10 mouse cellular contexts compared by ENCODE assay signal in genomic region chr4:88727324-88727723, GRCm38 (mm10). TPM values are rescaled to one million over a fixed set of nuclear protein-coding genes. Genes with fewer than 3 reads are reported as not detected.
DNase-seq lines count a peak whose midpoint lies in the region; ATAC-seq and TF ChIP-seq lines count a peak whose summit lies in the region.
"Had no signal": no experiment of that assay in that cellular context is flagged by ENCODE, and none has a peak within 500 bp of the region (broad histone marks: within the 10 kb centered on the region; RNA-seq: fewer than 3 reads in every experiment).

No protein-coding gene starts in this region.

- WGBS in hindbrain, postnatal 0 days, result 0% methylated on average over 1 of the region's 1 CpGs
- 6% methylated on average over 1 of the region's 1 CpGs for WGBS in hindbrain, embryonic 12.5 days
- WGBS in lung, embryonic 15.5 days, result 0% methylated on average over 1 of the region's 1 CpGs
- 0% methylated on average over 1 of the region's 1 CpGs for WGBS in forebrain, embryonic 12.5 days

- no peak overlapping the region for H3K4me2 ChIP-seq in hindbrain, postnatal 0 days (ENCODE audit: low read depth, low read length)
- H3K4me2 ChIP-seq in hindbrain, embryonic 12.5 days (replicated peaks), result no peak overlapping the region
- peak overlapping the region; percentile 16; the same call in 1 of the 2 replicates for H3K4me2 ChIP-seq in lung, embryonic 15.5 days
- H3K4me2 ChIP-seq in forebrain, embryonic 12.5 days, result no peak overlapping the region

- no peak overlapping the region for H3K9ac ChIP-seq in hindbrain, postnatal 0 days (replicated peaks; ENCODE audit: low read length)
- H3K9ac ChIP-seq in hindbrain, embryonic 12.5 days, result no peak overlapping the region
- no peak overlapping the region for H3K9ac ChIP-seq in lung, embryonic 15.5 days
- no peak overlapping the region for H3K9ac ChIP-seq in forebrain, embryonic 12.5 days

- no peaks in the 10 kb centered on the region for H3K27me3 ChIP-seq in hindbrain, postnatal 0 days (ENCODE audit: insufficient read depth, low read length)
- 0 out of 2 replicates have a peak, but pooled peaks cover 3% of the 10 kb centered on the region for H3K27me3 ChIP-seq in hindbrain, embryonic 12.5 days
- no peaks in the 10 kb centered on the region for H3K27me3 ChIP-seq in lung, embryonic 15.5 days
- H3K27me3 ChIP-seq in forebrain, embryonic 12.5 days, result peaks cover 6% of the 10 kb centered on the region; the same call in 1 of the 2 replicates

- no peak overlapping the region for H3K27ac ChIP-seq in hindbrain, postnatal 0 days
- H3K27ac ChIP-seq in hindbrain, embryonic 12.5 days, result no peak overlapping the region
- H3K27ac ChIP-seq in lung, embryonic 15.5 days, result no peak overlapping the region
- H3K27ac ChIP-seq in forebrain, embryonic 12.5 days, result no peak overlapping the region

- H3K36me3 ChIP-seq in hindbrain, postnatal 0 days (ENCODE audit: insufficient read depth, low read length), result no peaks in the 10 kb centered on the region
- H3K36me3 ChIP-seq in hindbrain, embryonic 12.5 days, result no peaks in the 10 kb centered on the region
- no peaks in the 10 kb centered on the region for H3K36me3 ChIP-seq in lung, embryonic 15.5 days
- H3K36me3 ChIP-seq in forebrain, embryonic 12.5 days (replicated peaks), result no peaks in the 10 kb centered on the region

- peak; percentile 61 for TF ChIP-seq CTCF in hindbrain, postnatal 0 days (IDR thresholded peaks at IDR 0.05; ENCODE audit: low read depth)

- H3K9me3 ChIP-seq in hindbrain, postnatal 0 days (ENCODE audit: low read length), result no peaks in the 10 kb centered on the region
- H3K9me3 ChIP-seq in hindbrain, embryonic 12.5 days (replicated peaks), result no peaks in the 10 kb centered on the region
- no peaks in the 10 kb centered on the region for H3K9me3 ChIP-seq in lung, embryonic 15.5 days
- no peaks in the 10 kb centered on the region for H3K9me3 ChIP-seq in forebrain, embryonic 12.5 days

- H3K4me3 ChIP-seq in hindbrain, postnatal 0 days (ENCODE audit: low read length), result no peak overlapping the region
- H3K4me3 ChIP-seq in hindbrain, embryonic 12.5 days, result no peak overlapping the region
- no peak overlapping the region for H3K4me3 ChIP-seq in lung, embryonic 15.5 days
- no peak overlapping the region for H3K4me3 ChIP-seq in forebrain, embryonic 12.5 days (replicated peaks)

- ATAC-seq in hindbrain, postnatal 0 days, result no peak
- no peak for ATAC-seq in hindbrain, embryonic 12.5 days (ENCODE audit: low FRiP score)
- peak; percentile 66; the same call in 1 of the 2 replicates for ATAC-seq in erythroblast, adult 5-6 weeks (replicated peaks; ENCODE audit: low FRiP score, poor library complexity, severe bottlenecking)
- no peak for ATAC-seq in lung, embryonic 15.5 days (ENCODE audit: borderline replicate concordance, extremely low read depth, low FRiP score, low TSS enrichment)
- no peak for ATAC-seq in forebrain, embryonic 12.5 days (ENCODE audit: low FRiP score)

- DNase-seq in hindbrain, postnatal 0 days (ENCODE audit: low spot score), result no peak
- DNase-seq in Muller cell, postnatal 12 days (ENCODE audit: inconsistent ontology term), result peak; percentile 15
- no peak for DNase-seq in cerebellum, postnatal 4 days (ENCODE audit: low spot score in 2 of 2)
- DNase-seq in layer of hippocampus, adult 18-20 months (ENCODE audit: low spot score in 2 of 2), result no peak

- H3K4me1 ChIP-seq in hindbrain, postnatal 0 days (ENCODE audit: insufficient read depth, low read length), result no peaks in the 10 kb centered on the region
- no peaks in the 10 kb centered on the region for H3K4me1 ChIP-seq in hindbrain, embryonic 12.5 days
- H3K4me1 ChIP-seq in lung, embryonic 15.5 days, result no peaks in the 10 kb centered on the region
- no peaks in the 10 kb centered on the region for H3K4me1 ChIP-seq in forebrain, embryonic 12.5 days

RNA-seq across cellular contexts. Expression of gene Klhl9, which starts 5.1 kb away (rescaled TPM):
- total RNA-seq in hindbrain, postnatal 0 days (2014; rRNA removed), result 140 TPM in 2 replicates
- 73.1 and 78.8 TPM in 2 replicates for polyA plus RNA-seq in hindbrain, postnatal 0 days (2015; fragmentation: Nextera tagmentation; extraction: Ambion mirVana)
- polyA plus RNA-seq in hindbrain, embryonic 12.5 days (2016; fragmentation: Nextera tagmentation; extraction: Ambion mirVana), result 144 and 152 TPM in 2 replicates
- total RNA-seq in erythroblast, adult 5-6 weeks (2015; ENCODE audit: low replicate concordance), result 18.6 and 26.3 TPM in 2 replicates
- 24.0 and 29.5 TPM in 2 replicates for total RNA-seq in erythroblast, adult 5-6 weeks (2017; ENCODE audit: low replicate concordance)
- 93.3 and 96.3 TPM in 2 replicates for polyA plus RNA-seq in lung, embryonic 15.5 days (2015; fragmentation: Nextera tagmentation; extraction: Ambion mirVana)
- 142 and 149 TPM in 2 replicates for polyA plus RNA-seq in forebrain, embryonic 12.5 days (2016; fragmentation: Nextera tagmentation; extraction: Ambion mirVana)
- total RNA-seq in layer of hippocampus, adult 18-20 months (2021), result 100 to 1,000 TPM; 103 to 111 TPM

RNA-seq across cellular contexts. Expression of gene Gm26566, which starts 5.7 kb away (rescaled TPM):
- 0.18 and 2.2 TPM in 2 replicates for total RNA-seq in hindbrain, postnatal 0 days (2014; rRNA removed)
- polyA plus RNA-seq in hindbrain, postnatal 0 days (2015; fragmentation: Nextera tagmentation; extraction: Ambion mirVana), result 1.4 and 1.5 TPM in 2 replicates
- 1.4 and 1.9 TPM in 2 replicates for polyA plus RNA-seq in hindbrain, embryonic 12.5 days (2016; fragmentation: Nextera tagmentation; extraction: Ambion mirVana)
- not detected in 2 replicates for total RNA-seq in erythroblast, adult 5-6 weeks (2015; ENCODE audit: low replicate concordance)
- total RNA-seq in erythroblast, adult 5-6 weeks (2017; ENCODE audit: low replicate concordance), result not detected in 2 replicates
- 1.1 and 1.7 TPM in 2 replicates for polyA plus RNA-seq in lung, embryonic 15.5 days (2015; fragmentation: Nextera tagmentation; extraction: Ambion mirVana)
- 1.6 and 2.4 TPM in 2 replicates for polyA plus RNA-seq in forebrain, embryonic 12.5 days (2016; fragmentation: Nextera tagmentation; extraction: Ambion mirVana)
- 1 to 10 TPM; 1.1 to 1.6 TPM for total RNA-seq in layer of hippocampus, adult 18-20 months (2021)

RNA-seq across cellular contexts. Expression of gene Gm13271, which starts 27.3 kb away (rescaled TPM):
- total RNA-seq in hindbrain, postnatal 0 days (2014; rRNA removed), result not detected in 2 replicates
- polyA plus RNA-seq in hindbrain, postnatal 0 days (2015; fragmentation: Nextera tagmentation; extraction: Ambion mirVana), result not detected in 2 replicates
- polyA plus RNA-seq in hindbrain, embryonic 12.5 days (2016; fragmentation: Nextera tagmentation; extraction: Ambion mirVana), result not detected in 2 replicates
- total RNA-seq in erythroblast, adult 5-6 weeks (2015; ENCODE audit: low replicate concordance), result not detected in 2 replicates
- total RNA-seq in erythroblast, adult 5-6 weeks (2017; ENCODE audit: low replicate concordance), result not detected in 2 replicates
- not detected in 2 replicates for polyA plus RNA-seq in lung, embryonic 15.5 days (2015; fragmentation: Nextera tagmentation; extraction: Ambion mirVana)
- polyA plus RNA-seq in forebrain, embryonic 12.5 days (2016; fragmentation: Nextera tagmentation; extraction: Ambion mirVana), result not detected in 2 replicates
- not detected for total RNA-seq in layer of hippocampus, adult 18-20 months (2021)
- total RNA-seq: adrenal gland, adult 18-20 months had no signal
- polyA plus RNA-seq: large intestine, adult 2 months had no signal

RNA-seq across cellular contexts. Expression of gene Gm13283, which starts 32.6 kb away (rescaled TPM):
- not detected in 2 replicates for total RNA-seq in hindbrain, postnatal 0 days (2014; rRNA removed)
- not detected in 2 replicates for polyA plus RNA-seq in hindbrain, postnatal 0 days (2015; fragmentation: Nextera tagmentation; extraction: Ambion mirVana)
- polyA plus RNA-seq in hindbrain, embryonic 12.5 days (2016; fragmentation: Nextera tagmentation; extraction: Ambion mirVana), result 0.31 and 0.39 TPM in 2 replicates
- not detected in 2 replicates for total RNA-seq in erythroblast, adult 5-6 weeks (2015; ENCODE audit: low replicate concordance)
- not detected in 2 replicates for total RNA-seq in erythroblast, adult 5-6 weeks (2017; ENCODE audit: low replicate concordance)
- polyA plus RNA-seq in lung, embryonic 15.5 days (2015; fragmentation: Nextera tagmentation; extraction: Ambion mirVana), result 0.21 and 0.68 TPM in 2 replicates
- polyA plus RNA-seq in forebrain, embryonic 12.5 days (2016; fragmentation: Nextera tagmentation; extraction: Ambion mirVana), result 0.15 and 0.18 TPM in 2 replicates
- not detected for total RNA-seq in layer of hippocampus, adult 18-20 months (2021)
- total RNA-seq: adrenal gland, adult 18-20 months had no signal
- polyA plus RNA-seq: large intestine, adult 2 months had no signal

RNA-seq across cellular contexts. Expression of gene Ifnab, which starts 36.2 kb away (rescaled TPM):
- total RNA-seq in hindbrain, postnatal 0 days (2014; rRNA removed), result not detected in 2 replicates
- polyA plus RNA-seq in hindbrain, postnatal 0 days (2015; fragmentation: Nextera tagmentation; extraction: Ambion mirVana), result not detected in 2 replicates
- polyA plus RNA-seq in hindbrain, embryonic 12.5 days (2016; fragmentation: Nextera tagmentation; extraction: Ambion mirVana), result not detected in 2 replicates
- total RNA-seq in erythroblast, adult 5-6 weeks (2015; ENCODE audit: low replicate concordance), result not detected in 2 replicates
- not detected in 2 replicates for total RNA-seq in erythroblast, adult 5-6 weeks (2017; ENCODE audit: low replicate concordance)
- not detected in 2 replicates for polyA plus RNA-seq in lung, embryonic 15.5 days (2015; fragmentation: Nextera tagmentation; extraction: Ambion mirVana)
- not detected in 2 replicates for polyA plus RNA-seq in forebrain, embryonic 12.5 days (2016; fragmentation: Nextera tagmentation; extraction: Ambion mirVana)
- total RNA-seq in layer of hippocampus, adult 18-20 months (2021), result not detected
- total RNA-seq: adrenal gland, adult 18-20 months had no signal
- polyA plus RNA-seq: large intestine, adult 2 months had no signal
